Mouse (Mus musculus) spleen, adult 2 months (tissue): ENCODE data around the gene Zfp866.

Source experiments
- CTCF ChIP-seq: fragments of 200-500 bp; IDR thresholded peaks from 2 replicates; pipeline ENCODE4 v1.5.1; 2011; ENCODE audit warnings: mild to moderate bottlenecking, inconsistent platforms; ENCODE audit not compliant: insufficient read depth, insufficient read length, insufficient replicate concordance; ENCODE audit errors: extremely low read depth
- POLR2A ChIP-seq: fragments of 200-500 bp; IDR thresholded peaks from 2 replicates; pipeline ENCODE4 v1.6.1; 2011; ENCODE audit warnings: low read depth, low read length, inconsistent platforms

DNA sequence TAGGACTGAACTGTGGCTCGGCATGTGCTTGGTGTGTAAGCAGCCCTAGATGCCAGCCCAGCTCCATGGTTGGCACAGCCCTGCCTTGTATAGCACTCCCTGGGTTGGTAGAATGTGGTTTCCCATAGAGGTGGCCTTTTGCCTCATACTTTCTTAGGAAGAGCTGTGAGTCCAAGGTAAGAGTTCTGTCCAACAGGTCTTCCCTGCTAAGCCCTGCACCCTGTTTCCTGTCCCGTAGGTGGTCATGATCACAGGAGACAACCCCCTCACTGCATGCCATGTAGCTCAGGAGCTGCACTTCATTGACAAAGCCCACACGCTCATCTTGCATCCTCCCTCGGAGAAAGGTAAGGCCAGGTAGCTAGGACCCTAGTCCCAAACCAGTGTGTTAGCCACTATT lies 10.8 kb upstream of the Zfp866 start:
- TF ChIP-seq CTCF (no peak), POLR2A (no peak)
